Mouse (Mus musculus) left cerebral cortex, postnatal 25 days (tissue): Measurements from ENCODE around the gene Oprd1. TPM values are rescaled to one million over a fixed set of nuclear protein-coding genes. Genes with fewer than 3 reads are reported as not detected.

ENCODE experiments used
- DNase-seq, 2 experiments: peaks; one replicate each; pipeline ENCODE4 v3.0.0; 2022; ENCODE audit warnings: low spot score in 2 of 2, mixed read lengths in 1 of 2
- intact Hi-C: fragments of 180-260 bp; cut with DNase I; formaldehyde crosslinking; loops from one replicate; pipeline ENCODE4 v1.15.1; 2025
- total RNA-seq, 2 experiments: library from RNA; stranded (reverse); gene quantifications; 2 replicates each; pipeline ENCODE4 v1.2.3; 2021

Gene Oprd1
- total RNA-seq, 2 experiments from 2014 or later, result 16.7 to 16.9 TPM

GRCm38 (mm10) chr4:132145092-132145491 is 806 bp upstream of the Oprd1 start:
- intact Hi-C loops, result no loop called here
- no peak for DNase-seq

DNA sequence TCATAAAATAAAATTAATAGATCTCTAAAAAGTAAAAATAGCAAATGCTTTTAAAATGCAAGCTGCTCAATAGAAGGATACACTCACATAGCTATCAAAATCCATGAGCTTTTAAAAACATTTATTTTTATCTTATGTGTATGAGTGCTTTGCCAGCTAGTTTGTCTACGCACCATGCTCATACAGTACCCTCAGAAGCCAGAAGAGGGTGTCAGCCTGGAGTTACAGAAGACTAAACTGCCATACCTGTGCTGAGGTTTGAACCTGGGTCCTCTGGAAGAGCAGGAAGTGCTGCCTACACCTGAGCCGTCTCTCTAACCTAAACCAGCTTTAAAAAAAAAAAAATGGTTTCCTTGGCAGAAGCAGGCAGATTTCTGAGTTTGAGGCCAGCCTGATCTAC is 5.6 kb downstream of the Oprd1 start:
- no peak for DNase-seq
- intact Hi-C loops, result no loop called here

GRCm38 (mm10) chr4:132137013-132137412 is 7.3 kb downstream of the Oprd1 start:
- DNase-seq, result peak in 1 of 2 experiments; percentile 35
- intact Hi-C loops, result no loop called here

DNA sequence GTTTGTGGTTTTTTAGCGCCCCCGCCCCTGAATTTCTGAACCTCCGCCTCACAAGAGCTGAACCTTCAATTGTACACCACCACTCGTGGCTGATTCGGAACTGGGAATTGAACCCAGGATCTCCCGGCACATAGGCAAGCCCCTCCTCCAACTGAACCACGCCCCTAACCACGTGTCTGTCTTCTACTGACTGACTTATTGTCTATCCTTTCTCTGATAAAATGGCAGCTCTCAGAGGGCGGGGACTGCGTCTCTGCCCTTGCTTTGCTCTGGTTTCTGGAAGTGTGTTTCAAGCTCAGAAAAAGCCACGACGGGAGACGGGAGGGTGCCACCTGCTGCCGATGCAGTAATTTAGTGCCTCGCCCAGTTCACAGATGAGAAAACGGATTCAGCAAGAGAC is 10.4 kb downstream of the Oprd1 start:
- intact Hi-C loops, result no loop called here
- no peak for DNase-seq

DNA sequence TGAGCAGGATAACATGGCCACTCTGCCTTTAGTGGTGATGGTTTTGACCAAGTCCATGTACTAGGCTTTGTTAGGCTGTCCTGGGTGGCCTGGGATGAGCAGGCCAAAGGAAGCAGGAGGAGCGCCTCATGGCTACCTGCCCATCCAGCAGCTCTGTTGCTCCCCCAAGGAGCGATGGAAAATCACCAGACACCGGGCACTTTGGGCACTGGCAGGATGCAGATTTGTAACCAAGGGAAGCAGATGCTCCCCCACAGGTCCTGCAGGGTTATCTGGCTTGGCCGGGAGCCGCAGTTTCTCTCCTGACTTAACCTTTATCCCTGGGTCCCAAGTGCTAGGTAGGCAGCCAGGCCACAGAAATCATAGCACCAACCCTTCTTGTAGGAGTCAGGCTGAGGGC is 10.9 kb downstream of the Oprd1 start:
- no peak for DNase-seq
- intact Hi-C loops, result no loop called here

GRCm38 (mm10) chr4:132132297-132132696 is 12.0 kb downstream of the Oprd1 start:
- no peak for DNase-seq
- intact Hi-C loops, result no loop called here

- peak in 1 of 2 experiments; percentile 60 for DNase-seq
- intact Hi-C loops, result loop anchor here (2.0 kb wide), 1 partner anchor 39 kb away; no protein-coding TSS in a partner anchor
Observed at GRCm38 (mm10) chr4:132131790-132132189, 12.5 kb downstream of the Oprd1 start.

DNA sequence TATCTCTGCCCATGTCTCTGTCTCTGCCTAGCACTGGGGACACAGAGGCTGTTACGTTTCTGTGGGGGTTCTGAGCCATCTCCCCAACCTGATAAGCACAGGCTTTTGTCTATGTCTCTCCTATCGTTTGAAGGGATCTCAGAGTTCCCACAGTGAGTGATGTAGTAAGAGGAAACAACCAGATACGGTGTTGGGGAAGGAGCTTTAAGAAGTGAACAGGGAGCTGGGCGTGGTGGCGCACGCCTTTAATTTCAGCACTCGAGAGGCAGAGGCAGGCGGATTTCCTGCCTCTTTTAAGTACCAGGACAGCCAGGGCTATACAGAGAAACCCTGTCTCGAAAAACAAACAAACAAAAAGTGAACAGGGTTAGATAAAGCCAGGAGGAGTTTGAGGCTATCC is 13.2 kb downstream of the Oprd1 start:
- DNase-seq, result no peak
- intact Hi-C loops, result loop anchor here (2.0 kb wide), 1 partner anchor 40 kb away; no protein-coding TSS in a partner anchor

- no peak for DNase-seq
- intact Hi-C loops, result loop anchor here (2.0 kb wide), 1 partner anchor 40 kb away; no protein-coding TSS in a partner anchor
Observed at GRCm38 (mm10) chr4:132130645-132131044, 13.6 kb downstream of the Oprd1 start.

DNA sequence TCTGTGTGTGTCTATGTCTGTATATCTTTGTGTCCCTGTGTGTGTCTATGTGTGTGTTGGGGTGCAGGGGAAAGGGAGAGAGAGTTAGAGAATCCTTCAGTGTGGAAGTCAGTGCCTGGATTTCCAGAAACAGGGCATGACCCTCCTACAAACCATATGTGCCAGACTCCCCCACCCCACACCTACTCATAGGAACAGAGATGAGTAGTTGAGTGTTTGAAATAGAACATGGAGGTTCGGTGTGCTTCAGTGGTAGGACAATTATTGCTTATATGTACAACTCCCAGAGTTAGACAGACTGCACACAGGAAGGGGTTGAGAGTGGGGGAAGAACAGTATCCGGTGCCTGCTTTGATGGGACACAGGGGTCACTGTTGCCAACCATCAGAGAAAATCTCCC is 14.2 kb downstream of the Oprd1 start:
- intact Hi-C loops, result loop anchor here (2.0 kb wide), 1 partner anchor 41 kb away; no protein-coding TSS in a partner anchor
- DNase-seq, result peak in 1 of 2 experiments; percentile 74

DNA sequence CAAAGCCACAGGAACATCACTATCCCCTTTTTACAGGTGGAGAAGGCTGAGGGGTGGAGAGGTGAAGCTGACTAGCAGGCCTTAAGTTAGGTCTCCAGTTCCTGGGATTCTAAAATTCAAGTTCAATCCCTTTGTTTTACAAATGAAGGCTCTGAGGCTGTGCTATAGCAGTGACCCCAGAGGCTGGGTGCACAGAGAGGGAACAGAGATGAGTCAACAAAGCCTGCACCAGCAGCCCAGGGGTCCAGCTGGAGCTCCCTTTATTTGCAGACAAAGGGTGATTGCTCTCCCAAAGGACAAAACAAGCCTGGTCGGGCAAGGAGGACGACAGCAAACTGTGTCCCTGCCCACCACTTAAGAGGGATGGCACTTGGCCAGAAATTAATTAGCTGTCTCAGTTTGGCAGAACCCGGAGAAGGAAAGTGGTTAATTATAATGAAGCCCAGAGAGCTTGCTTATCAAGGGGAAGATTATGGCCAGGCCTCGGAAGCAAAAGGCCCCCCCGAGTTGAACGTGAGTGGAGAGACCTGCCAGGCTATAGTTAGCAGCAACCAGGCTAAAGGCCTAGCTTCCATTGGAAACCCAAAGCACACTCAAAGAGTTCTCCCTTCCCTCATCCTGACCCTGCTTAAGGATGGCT is 15.2 kb downstream of the Oprd1 start:
- peak in 1 of 2 experiments; percentile 29 for DNase-seq
- intact Hi-C loops, result no loop called here

DNA sequence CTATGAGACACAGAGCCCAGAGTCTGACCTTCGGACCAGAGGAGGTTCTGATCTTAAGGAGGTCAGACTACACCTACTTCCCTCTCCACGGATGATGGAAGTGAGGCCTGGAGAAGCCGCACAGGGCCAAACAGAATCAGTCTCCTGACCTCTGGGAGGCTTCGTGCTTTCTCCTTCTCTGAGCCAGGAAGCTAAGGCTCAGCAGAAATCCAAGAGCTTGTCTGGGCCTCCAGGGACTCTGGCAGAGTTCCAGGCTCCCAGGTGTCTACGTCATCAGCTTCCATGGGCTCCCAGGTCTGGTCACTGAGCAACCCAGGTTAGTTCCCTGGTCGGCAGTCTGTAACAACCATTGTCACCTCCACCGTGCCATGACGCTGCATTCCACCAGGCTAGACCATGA is 17.2 kb downstream of the Oprd1 start:
- intact Hi-C loops, result no loop called here
- DNase-seq, result no peak

DNA sequence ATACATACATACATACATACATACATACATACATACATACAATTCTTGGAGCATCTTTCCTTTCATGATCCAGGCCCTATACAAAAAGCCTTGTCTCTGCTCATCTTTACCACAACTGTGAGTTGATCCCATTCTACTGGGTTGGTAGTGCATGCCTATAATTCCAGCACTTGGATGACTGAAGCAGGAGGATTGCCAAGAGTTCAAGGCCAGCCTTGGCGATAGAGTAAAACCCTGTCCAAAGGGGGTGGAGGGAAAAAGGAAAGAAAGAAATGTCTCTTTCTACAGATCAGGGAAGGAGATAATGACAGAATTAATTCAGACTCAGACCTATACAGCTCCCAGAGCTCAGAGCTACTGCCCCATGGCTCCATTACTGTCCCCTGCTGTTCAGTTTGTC is 21.1 kb downstream of the Oprd1 start:
- DNase-seq, result no peak
- intact Hi-C loops, result no loop called here

DNA sequence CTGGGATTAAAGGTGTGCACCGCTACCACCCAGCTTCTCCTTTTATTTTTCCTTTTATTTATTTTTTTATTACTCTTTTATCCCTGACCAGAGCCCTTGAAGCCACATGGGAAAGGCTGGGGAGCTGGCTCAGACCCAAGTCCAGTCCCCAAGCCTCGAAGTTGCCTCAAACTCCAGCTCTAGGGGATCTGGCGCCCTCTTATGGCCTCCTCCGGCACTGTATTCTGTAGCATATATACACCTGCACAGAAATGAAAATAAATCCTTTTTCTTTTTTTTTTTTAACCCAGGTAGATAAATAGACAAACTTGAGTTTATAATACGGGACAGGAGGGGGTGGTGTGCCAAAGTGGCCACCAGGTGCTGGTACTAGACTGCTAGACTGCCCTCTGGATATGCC is 22.6 kb downstream of the Oprd1 start:
- intact Hi-C loops, result no loop called here
- no peak for DNase-seq

GRCm38 (mm10) chr4:132119566-132119965 is 24.7 kb downstream of the Oprd1 start:
- peak in 1 of 2 experiments; percentile 65 for DNase-seq
- intact Hi-C loops, result no loop called here

GRCm38 (mm10) chr4:132116315-132116714 is 28.0 kb downstream of the Oprd1 start:
- DNase-seq, result no peak
- intact Hi-C loops, result no loop called here

GRCm38 (mm10) chr4:132113411-132114095 is 30.7 kb downstream of the Oprd1 start:
- no peak for DNase-seq
- intact Hi-C loops, result no loop called here

- DNase-seq, result no peak
- intact Hi-C loops, result no loop called here
Observed at GRCm38 (mm10) chr4:132111227-132111626, 33.1 kb downstream of the Oprd1 start.

GRCm38 (mm10) chr4:132108221-132108620 is 36.1 kb downstream of the Oprd1 start:
- DNase-seq, result no peak
- intact Hi-C loops, result no loop called here

GRCm38 (mm10) chr4:132101152-132101551 is 43.1 kb downstream of the Oprd1 start:
- intact Hi-C loops, result no loop called here
- DNase-seq, result no peak

- no peak for DNase-seq
Observed at GRCm38 (mm10) chr4:132099548-132099947, 44.7 kb downstream of the Oprd1 start.

More at GRCm38 (mm10) chr4:132099548-132099947, 44.7 kb downstream of the Oprd1 start:
- intact Hi-C loops, result no loop called here
